Mouse (Mus musculus) cerebellum, adult 2 months (tissue): Measurements from ENCODE around the gene Hsd17b2. TPM values are rescaled to one million over a fixed set of nuclear protein-coding genes. Genes with fewer than 3 reads are reported as not detected.

ENCODE experiments used
- DNase-seq, 2 experiments: peaks; one replicate each; pipeline ENCODE4 v3.0.0; 2021
- H3K27ac ChIP-seq: fragments of 200-500 bp; 2 replicates; pipeline ENCODE4 v1.5.1; 2012; ENCODE audit warnings: low read length, control low read depth, inconsistent platforms; ENCODE audit not compliant: insufficient read depth
- H3K27me3 ChIP-seq: fragments of 200-500 bp; 2 replicates; pipeline ENCODE4 v1.6.1; 2012; ENCODE audit warnings: inconsistent platforms, mild to moderate bottlenecking, low read length, moderate library complexity; ENCODE audit not compliant: control insufficient read depth, insufficient read depth
- H3K4me1 ChIP-seq: fragments of 200-500 bp; 2 replicates; pipeline ENCODE4 v1.6.1; 2011; ENCODE audit warnings: low read length; ENCODE audit not compliant: control insufficient read depth, insufficient read depth
- H3K4me3 ChIP-seq: fragments of 200-500 bp; replicated peaks from 2 replicates; pipeline ENCODE3; 2011; ENCODE audit warnings: mild to moderate bottlenecking, low read depth, low read length, control low read depth; ENCODE audit not compliant: insufficient read depth
- CTCF ChIP-seq: fragments of 200-500 bp; IDR thresholded peaks from 2 replicates; pipeline ENCODE4 v1.5.1; 2011; ENCODE audit warnings: low read depth, mild to moderate bottlenecking, control low read depth, low read length, moderate library complexity, borderline replicate concordance; ENCODE audit not compliant: insufficient read depth
- POLR2A ChIP-seq: fragments of 200-500 bp; IDR thresholded peaks from 2 replicates; pipeline ENCODE4 v1.6.1; 2011; ENCODE audit warnings: low read length, control low read depth, borderline replicate concordance; ENCODE audit not compliant: insufficient read depth
- WGBS: fragments of 180-500 bp; shearing (Covaris S2); methylation state at CpG from one replicate; pipeline ENCODE4 v1.1.7; 2018; 5-methylcytosine and 5-hydroxymethylcytosine counted together
- polyA plus RNA-seq: library from polyadenylated mRNA; depleted of rRNA; stranded (reverse); fragments of >200 nt; gene quantifications from 2 replicates; pipeline ENCODE4 v1.2.3, GENCODE M21; 2012

The Hsd17b2 gene
- polyA plus RNA-seq, 1 experiment, result 2.0 TPM

DNA sequence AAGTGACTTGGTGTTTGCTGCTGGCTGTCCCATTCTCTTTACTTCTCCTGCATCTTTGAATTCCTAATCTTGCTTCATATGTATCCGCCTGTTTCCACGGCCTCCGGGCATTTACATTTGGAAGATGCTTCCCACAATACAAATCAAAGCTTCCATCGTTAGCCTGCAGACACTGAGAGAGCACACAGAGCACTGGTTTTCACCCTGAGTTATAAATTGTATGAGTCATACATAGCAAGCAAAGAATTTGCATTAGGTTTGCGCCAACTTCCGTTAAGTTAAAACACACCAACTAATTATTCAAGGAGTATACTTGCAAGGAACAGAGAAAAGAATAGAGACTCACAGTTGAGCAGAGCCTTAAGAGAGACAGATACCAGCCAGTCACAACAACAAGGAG, 77.6 kb downstream of the Hsd17b2 start:
- Histone ChIP-seq H3K27me3 (no peaks in the 10 kb centered on the region), H3K4me3 (no peak overlapping the region), H3K27ac (no peak overlapping the region), H3K4me1 (no peaks in the 10 kb centered on the region)
- WGBS, result 84% methylated on average over 6 of the region's 6 CpGs
- DNase-seq, result no peak
- TF ChIP-seq CTCF, result no peak
- no peak for TF ChIP-seq POLR2A

DNA sequence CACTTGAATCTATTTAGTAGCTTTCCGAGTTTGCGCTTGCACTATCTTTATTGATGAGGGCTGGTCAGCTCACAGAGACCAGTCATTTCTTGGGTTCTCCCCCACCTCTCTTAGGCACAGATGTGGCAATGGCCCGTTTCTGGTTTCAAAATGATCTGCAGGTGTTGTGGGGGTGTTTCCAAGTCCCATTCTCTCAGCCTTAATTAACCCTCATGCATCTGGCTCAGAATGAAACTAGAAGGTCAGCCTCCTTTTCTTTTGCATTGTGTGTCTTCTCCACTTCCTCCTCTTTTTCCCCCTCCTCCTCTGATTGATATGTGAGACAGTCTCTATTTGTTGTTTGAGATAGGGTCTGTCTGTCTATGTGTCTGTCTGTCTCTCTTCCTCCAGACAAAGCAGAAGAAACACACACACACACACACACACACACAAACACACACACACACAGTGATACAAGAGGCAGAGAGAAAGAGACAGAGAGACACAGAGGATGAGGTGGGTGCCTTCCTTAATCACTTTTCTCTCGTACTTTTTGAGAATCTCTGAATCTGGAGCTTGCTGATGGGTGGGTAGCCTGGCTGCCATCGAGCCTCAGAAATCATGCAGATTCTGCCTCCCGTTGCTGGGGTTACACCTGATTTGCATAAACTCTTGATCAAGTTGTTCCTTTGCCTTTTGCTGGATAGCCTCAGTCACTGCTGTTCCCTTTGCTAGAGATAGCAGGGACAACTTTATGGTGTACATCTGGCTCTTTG, 79.8 kb downstream of the Hsd17b2 start:
- WGBS, result 46% methylated on average over 6 of the region's 6 CpGs
- no peak for DNase-seq
- Histone ChIP-seq H3K27ac (no peak overlapping the region), H3K4me3 (no peak overlapping the region), H3K27me3 (no peaks in the 10 kb centered on the region), H3K4me1 (no peaks in the 10 kb centered on the region)
- TF ChIP-seq POLR2A, result no peak
- no peak for TF ChIP-seq CTCF

DNA sequence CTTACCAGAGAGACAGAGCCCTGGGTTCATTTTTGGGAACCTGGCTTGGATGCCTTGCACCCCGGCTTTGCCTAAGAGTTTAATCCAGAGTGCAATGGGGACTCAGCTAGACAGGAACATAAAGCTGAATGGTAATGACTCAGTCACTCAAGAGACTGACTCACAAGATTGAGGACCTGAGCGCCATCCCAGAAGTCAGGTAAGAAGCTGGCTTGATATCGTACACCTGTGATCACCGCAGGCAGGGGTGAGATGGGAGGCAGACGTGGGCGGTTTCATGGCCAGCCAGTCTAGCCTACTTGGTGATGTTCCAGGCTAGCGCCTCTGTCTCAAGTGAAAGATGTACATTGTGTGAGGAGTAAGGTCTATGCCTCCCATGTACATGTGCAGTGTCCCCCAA, 81.3 kb downstream of the Hsd17b2 start:
- Histone ChIP-seq H3K4me3 (no peak overlapping the region), H3K27me3 (no peaks in the 10 kb centered on the region), H3K27ac (no peak overlapping the region), H3K4me1 (no peaks in the 10 kb centered on the region)
- WGBS, result 84% methylated on average over 7 of the region's 7 CpGs
- no peak for DNase-seq
- no peak for TF ChIP-seq POLR2A
- TF ChIP-seq CTCF, result no peak

DNA sequence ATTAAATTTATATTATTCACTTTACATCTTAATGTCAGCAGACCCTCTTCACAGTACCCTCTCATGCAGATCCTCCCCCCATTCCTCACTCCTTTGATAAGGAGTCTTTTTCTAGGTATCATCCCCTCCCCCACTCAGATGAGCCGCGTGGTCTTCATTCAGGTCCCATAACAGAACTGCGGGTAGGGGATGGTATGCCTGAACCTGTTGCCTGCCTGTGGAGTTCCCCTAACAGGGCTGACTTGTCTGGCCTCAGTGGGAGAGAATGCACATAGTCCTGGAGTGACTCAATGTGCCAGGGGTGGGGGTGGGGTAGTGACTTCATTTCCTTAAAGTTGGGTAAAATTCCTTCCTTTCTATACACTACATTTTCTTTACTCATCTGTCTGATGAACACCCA, 84.7 kb downstream of the Hsd17b2 start:
- Histone ChIP-seq H3K4me1 (no peaks in the 10 kb centered on the region), H3K27ac (no peak overlapping the region), H3K27me3 (no peaks in the 10 kb centered on the region), H3K4me3 (no peak overlapping the region)
- WGBS, result 94% methylated on average over 3 of the region's 3 CpGs
- DNase-seq, result no peak
- TF ChIP-seq CTCF (no peak), POLR2A (no peak)

DNA sequence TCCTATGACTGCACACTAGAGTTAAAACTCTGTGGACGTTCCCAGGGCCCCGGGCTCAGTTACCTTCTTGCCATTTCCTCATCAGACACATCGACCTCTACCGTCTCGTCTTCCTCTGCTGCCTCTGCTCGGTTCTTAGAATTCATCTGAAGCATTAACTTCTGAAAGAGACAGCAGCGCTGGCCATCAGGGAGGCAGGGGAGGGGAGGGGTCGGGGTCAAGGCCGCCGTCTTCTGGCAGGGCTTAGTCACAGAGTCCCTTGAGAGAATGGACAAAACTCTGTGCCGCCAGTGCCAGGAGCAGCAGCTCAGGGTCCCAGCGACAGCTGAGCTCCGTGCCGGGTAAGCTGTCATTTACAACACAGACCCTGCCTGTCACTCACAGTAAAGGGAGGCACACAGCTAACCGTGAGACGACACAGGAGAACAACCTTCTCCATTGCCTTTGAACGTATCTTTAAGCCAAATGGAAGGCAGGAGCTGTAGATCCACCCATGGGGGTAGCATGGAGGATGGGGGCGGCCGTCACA, 91.0 kb downstream of the Hsd17b2 start:
- 53% methylated on average over 19 of the region's 19 CpGs for WGBS

DNA sequence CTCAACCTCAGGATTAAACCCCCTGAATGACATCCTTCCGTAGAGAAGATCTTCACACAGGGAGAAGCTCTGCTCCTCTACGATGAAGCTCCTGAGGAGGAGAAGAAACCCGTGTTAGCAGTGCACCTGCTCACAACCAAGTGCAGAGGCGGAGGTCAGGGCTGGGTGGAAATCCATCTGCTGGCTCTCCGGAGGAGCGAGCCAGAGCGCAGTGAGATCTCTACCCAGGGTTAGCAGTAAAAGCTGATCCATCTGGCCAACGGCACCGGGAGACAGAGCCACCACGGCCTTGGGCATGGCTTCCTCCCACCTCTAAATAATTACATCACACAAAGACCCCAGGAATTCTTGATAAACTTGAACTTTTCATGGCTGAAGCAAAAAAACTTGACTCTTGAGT, 92.9 kb downstream of the Hsd17b2 start:
- DNase-seq, result peak; percentile 58 to 73
- TF ChIP-seq POLR2A, result no peak
- TF ChIP-seq CTCF, result no peak
- peaks cover 12% of the 10 kb centered on the region for H3K4me1 ChIP-seq
- H3K27ac ChIP-seq, result peak overlapping the region; percentile 57
- no peaks in the 10 kb centered on the region for H3K27me3 ChIP-seq
- H3K4me3 ChIP-seq, result no peak overlapping the region
- 40% methylated on average over 10 of the region's 10 CpGs for WGBS

More for the DNA sequence above, 91.0 kb downstream of the Hsd17b2 start:
- H3K4me1 ChIP-seq, result peaks cover 12% of the 10 kb centered on the region
- H3K27ac ChIP-seq, result no peak overlapping the region
- H3K27me3 ChIP-seq, result no peaks in the 10 kb centered on the region
- H3K4me3 ChIP-seq, result no peak overlapping the region
- TF ChIP-seq POLR2A (no peak), CTCF (no peak)
- DNase-seq, result no peak

DNA sequence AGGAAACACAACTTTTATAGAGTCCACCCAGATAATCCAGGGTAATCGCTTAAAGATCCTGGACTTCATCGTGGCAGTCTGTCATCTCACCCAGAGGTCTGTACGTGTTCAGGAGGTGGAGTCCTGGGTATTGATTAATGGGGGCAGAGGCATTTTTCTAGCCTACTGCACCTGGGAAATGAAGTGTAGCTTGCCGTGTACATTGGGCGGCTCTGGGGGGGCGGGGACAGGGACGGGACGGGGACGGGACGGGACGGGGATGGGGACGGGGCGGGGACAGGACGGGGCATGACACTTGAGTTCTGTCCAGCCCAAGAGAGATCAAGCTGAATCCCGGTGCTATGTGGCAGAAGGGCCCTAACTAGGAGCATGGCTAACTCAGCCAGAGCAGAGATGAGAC, 94.8 kb downstream of the Hsd17b2 start:
- no peak overlapping the region for H3K4me3 ChIP-seq
- DNase-seq, result no peak
- H3K4me1 ChIP-seq, result peaks cover 16% of the 10 kb centered on the region
- TF ChIP-seq CTCF (no peak), POLR2A (no peak)
- no peaks in the 10 kb centered on the region for H3K27me3 ChIP-seq
- 94% methylated on average over 15 of the region's 15 CpGs for WGBS
- H3K27ac ChIP-seq, result no peak overlapping the region

DNA sequence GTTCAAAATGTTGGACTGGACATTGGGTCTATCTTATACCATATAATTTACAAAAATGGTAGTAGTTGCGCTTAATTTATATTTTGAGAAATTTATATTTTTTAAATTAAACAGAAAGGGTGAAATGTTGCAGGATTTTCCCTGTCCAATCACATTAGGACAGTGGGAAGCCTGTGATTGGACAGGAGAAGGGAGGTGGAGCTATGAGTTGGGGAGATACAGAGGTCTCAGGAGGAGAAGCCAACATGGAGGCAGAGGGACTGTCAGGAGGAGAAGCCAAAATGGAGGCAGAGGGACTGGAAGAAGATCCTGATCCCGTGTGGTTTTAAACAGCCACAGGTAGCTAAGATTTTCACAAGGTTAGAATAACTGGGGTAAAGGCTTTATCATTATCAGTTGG, 96.4 kb downstream of the Hsd17b2 start:
- WGBS, result 98% methylated on average over 2 of the region's 2 CpGs
- H3K4me3 ChIP-seq, result no peak overlapping the region
- DNase-seq, result no peak
- H3K4me1 ChIP-seq, result peaks cover 16% of the 10 kb centered on the region
- no peaks in the 10 kb centered on the region for H3K27me3 ChIP-seq
- TF ChIP-seq POLR2A (no peak), CTCF (no peak)
- H3K27ac ChIP-seq, result no peak overlapping the region
